Mouse (Mus musculus): Measurements from ENCODE around the gene Notch3. TPM values are rescaled to one million over a fixed set of nuclear protein-coding genes. Genes with fewer than 3 reads are reported as not detected.

Gene Notch3
- polyA plus RNA-seq, 1 experiment from 2014 or later = 3.9 TPM

GRCm38 (mm10) chr17:32205345-32205744, 38.7 kb upstream of the Notch3 start:
- Histone ChIP-seq H3K36me3 (ENCODE audit: control insufficient read depth, insufficient read depth, low read length) (peaks cover 36% of the 10 kb centered on the region), H3K27me3 (ENCODE audit: control insufficient read depth, insufficient read depth, low read length) (no peaks in the 10 kb centered on the region), H3K4me1 (replicated peaks; ENCODE audit: control insufficient read depth, insufficient read depth) (no peaks in the 10 kb centered on the region), H3K4me3 (ENCODE audit: low read depth, low read length) (no peak overlapping the region), H3K9me3 (ENCODE audit: control insufficient read depth, low read length) (no peaks in the 10 kb centered on the region), H3K9ac (ENCODE audit: low read length) (no peak overlapping the region), H3K4me2 (replicated peaks; ENCODE audit: low read depth) (no peak overlapping the region), H3K27ac (replicated peaks) (no peak overlapping the region)
- WGBS = 78% methylated on average over 3 of the region's 3 CpGs
- TF ChIP-seq CTCF (IDR thresholded peaks at IDR 0.05; ENCODE audit: low read depth) (no peak), EP300 (optimal IDR thresholded peaks at IDR 0.05) (no peak)
- DNase-seq (ENCODE audit: low spot score) (no peak), ATAC-seq (ENCODE audit: low FRiP score, low TSS enrichment) (no peak)

- H3K36me3 ChIP-seq (ENCODE audit: control insufficient read depth, insufficient read depth, low read length) = peaks cover 45% of the 10 kb centered on the region
- H3K4me1 ChIP-seq (replicated peaks; ENCODE audit: control insufficient read depth, insufficient read depth) = no peaks in the 10 kb centered on the region
- no peak overlapping the region for H3K9ac ChIP-seq (ENCODE audit: low read length)
- WGBS = 83% methylated on average over 3 of the region's 3 CpGs
- no peaks in the 10 kb centered on the region for H3K27me3 ChIP-seq (ENCODE audit: control insufficient read depth, insufficient read depth, low read length)
- DNase-seq (ENCODE audit: low spot score) = no peak
- H3K9me3 ChIP-seq (ENCODE audit: control insufficient read depth, low read length) = no peaks in the 10 kb centered on the region
- H3K4me3 ChIP-seq (ENCODE audit: low read depth, low read length) = no peak overlapping the region
- H3K27ac ChIP-seq (replicated peaks) = no peak overlapping the region
- H3K4me2 ChIP-seq (replicated peaks; ENCODE audit: low read depth) = no peak overlapping the region
- ATAC-seq (ENCODE audit: low FRiP score, low TSS enrichment) = no peak
- no peak for TF ChIP-seq EP300 (optimal IDR thresholded peaks at IDR 0.05)
- TF ChIP-seq CTCF (IDR thresholded peaks at IDR 0.05; ENCODE audit: low read depth) = no peak
Observed at GRCm38 (mm10) chr17:32202972-32203371, 36.3 kb upstream of the Notch3 start.

DNA sequence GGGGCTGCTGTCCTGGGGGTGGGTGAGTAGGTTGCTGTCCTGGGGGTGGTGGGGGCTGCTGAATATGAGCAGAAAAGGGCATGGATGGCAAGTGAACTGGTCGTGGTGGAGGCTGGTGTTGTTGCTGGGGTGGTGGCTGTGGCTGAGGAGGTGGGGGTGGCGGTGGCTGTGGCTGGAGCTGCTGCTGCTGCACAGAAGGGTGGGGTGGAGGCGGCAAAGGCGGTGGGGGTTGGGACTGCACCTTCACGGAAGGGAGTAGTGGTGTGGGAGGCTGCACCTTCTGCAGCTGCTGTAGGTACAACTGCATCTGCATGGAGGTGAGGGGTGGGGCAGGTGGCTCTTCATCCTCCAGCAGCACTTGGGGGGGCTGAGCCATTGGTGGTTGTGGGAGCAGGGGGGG, 34.4 kb upstream of the Notch3 start:
- no peak overlapping the region for H3K4me2 ChIP-seq (replicated peaks; ENCODE audit: low read depth)
- ATAC-seq (ENCODE audit: low FRiP score, low TSS enrichment) (no peak), DNase-seq (ENCODE audit: low spot score) (no peak)
- no peaks in the 10 kb centered on the region for H3K4me1 ChIP-seq (replicated peaks; ENCODE audit: control insufficient read depth, insufficient read depth)
- H3K4me3 ChIP-seq (ENCODE audit: low read depth, low read length) = no peak overlapping the region
- no peak overlapping the region for H3K9ac ChIP-seq (ENCODE audit: low read length)
- no peak for TF ChIP-seq CTCF (IDR thresholded peaks at IDR 0.05; ENCODE audit: low read depth)
- no peak for TF ChIP-seq EP300 (optimal IDR thresholded peaks at IDR 0.05)
- 66% methylated on average over 5 of the region's 5 CpGs for WGBS
- H3K27ac ChIP-seq (replicated peaks) = no peak overlapping the region
- H3K9me3 ChIP-seq (ENCODE audit: control insufficient read depth, low read length) = no peaks in the 10 kb centered on the region
- peaks cover 45% of the 10 kb centered on the region for H3K36me3 ChIP-seq (ENCODE audit: control insufficient read depth, insufficient read depth, low read length)
- no peaks in the 10 kb centered on the region for H3K27me3 ChIP-seq (ENCODE audit: control insufficient read depth, insufficient read depth, low read length)

GRCm38 (mm10) chr17:32199796-32200195, 33.1 kb upstream of the Notch3 start:
- Histone ChIP-seq H3K9me3 (ENCODE audit: control insufficient read depth, low read length) (no peaks in the 10 kb centered on the region), H3K27ac (replicated peaks) (no peak overlapping the region), H3K4me1 (replicated peaks; ENCODE audit: control insufficient read depth, insufficient read depth) (no peaks in the 10 kb centered on the region), H3K27me3 (ENCODE audit: control insufficient read depth, insufficient read depth, low read length) (no peaks in the 10 kb centered on the region), H3K9ac (ENCODE audit: low read length) (no peak overlapping the region), H3K4me3 (ENCODE audit: low read depth, low read length) (no peak overlapping the region), H3K36me3 (ENCODE audit: control insufficient read depth, insufficient read depth, low read length) (peaks cover 45% of the 10 kb centered on the region), H3K4me2 (replicated peaks; ENCODE audit: low read depth) (no peak overlapping the region)
- TF ChIP-seq EP300 (optimal IDR thresholded peaks at IDR 0.05) (no peak), CTCF (IDR thresholded peaks at IDR 0.05; ENCODE audit: low read depth) (no peak)
- DNase-seq (ENCODE audit: low spot score) = no peak
- 88% methylated on average over 2 of the region's 2 CpGs for WGBS
- ATAC-seq (ENCODE audit: low FRiP score, low TSS enrichment) = no peak

DNA sequence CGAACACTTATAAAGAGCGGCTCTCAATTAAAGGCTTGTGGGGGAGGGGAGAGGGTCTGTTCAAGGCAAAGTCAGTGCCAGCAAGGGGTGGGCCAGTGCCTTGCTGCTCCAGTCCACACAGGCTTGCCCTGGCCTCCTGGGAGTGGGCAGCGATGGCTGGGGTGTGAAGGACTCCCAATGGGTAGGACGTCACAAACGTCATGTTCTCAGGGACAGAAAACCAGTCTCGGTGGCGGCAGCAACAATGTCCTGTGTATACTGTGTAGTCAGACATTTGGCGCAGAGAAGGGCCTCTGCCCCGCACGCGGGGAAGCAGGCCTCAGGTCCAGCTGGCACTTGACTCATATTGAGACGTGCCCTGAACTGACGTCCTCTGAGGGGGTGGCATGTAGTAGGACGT, 30.5 kb upstream of the Notch3 start:
- no peak overlapping the region for H3K4me3 ChIP-seq (ENCODE audit: low read depth, low read length)
- DNase-seq (ENCODE audit: low spot score) (no peak), ATAC-seq (ENCODE audit: low FRiP score, low TSS enrichment) (peak; percentile 20; the same call in 1 of the 2 replicates)
- no peak overlapping the region for H3K4me2 ChIP-seq (replicated peaks; ENCODE audit: low read depth)
- WGBS = 87% methylated on average over 14 of the region's 14 CpGs
- H3K27me3 ChIP-seq (ENCODE audit: control insufficient read depth, insufficient read depth, low read length) = no peaks in the 10 kb centered on the region
- H3K9ac ChIP-seq (ENCODE audit: low read length) = no peak overlapping the region
- H3K27ac ChIP-seq (replicated peaks) = no peak overlapping the region
- no peak for TF ChIP-seq CTCF (IDR thresholded peaks at IDR 0.05; ENCODE audit: low read depth)
- no peak for TF ChIP-seq EP300 (optimal IDR thresholded peaks at IDR 0.05)
- H3K36me3 ChIP-seq (ENCODE audit: control insufficient read depth, insufficient read depth, low read length) = peaks cover 37% of the 10 kb centered on the region
- no peaks in the 10 kb centered on the region for H3K9me3 ChIP-seq (ENCODE audit: control insufficient read depth, low read length)
- H3K4me1 ChIP-seq (replicated peaks; ENCODE audit: control insufficient read depth, insufficient read depth) = no peaks in the 10 kb centered on the region

DNA sequence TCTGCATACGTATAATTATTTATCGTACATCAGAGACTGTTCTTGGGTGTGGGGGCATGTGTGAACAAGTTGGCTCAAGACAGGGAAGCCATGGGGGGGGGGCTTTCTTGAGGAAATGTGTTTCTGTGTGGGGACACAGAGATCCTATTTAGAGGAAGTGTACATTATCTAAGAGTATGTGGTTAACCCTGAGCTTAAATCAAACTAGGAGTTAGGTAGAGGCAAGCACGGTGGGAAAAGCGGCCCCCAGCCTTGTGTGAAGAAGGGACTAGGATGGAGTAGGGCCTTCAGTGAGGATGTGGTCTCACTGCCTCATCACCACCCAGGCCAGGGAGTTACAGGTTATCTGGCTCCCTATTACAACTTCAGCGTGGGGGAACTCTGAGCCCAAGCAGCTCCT, 29.1 kb upstream of the Notch3 start:
- Histone ChIP-seq H3K4me1 (replicated peaks; ENCODE audit: control insufficient read depth, insufficient read depth) (no peaks in the 10 kb centered on the region), H3K4me2 (replicated peaks; ENCODE audit: low read depth) (no peak overlapping the region), H3K36me3 (ENCODE audit: control insufficient read depth, insufficient read depth, low read length) (peaks cover 26% of the 10 kb centered on the region), H3K27me3 (ENCODE audit: control insufficient read depth, insufficient read depth, low read length) (no peaks in the 10 kb centered on the region), H3K27ac (replicated peaks) (no peak overlapping the region), H3K4me3 (ENCODE audit: low read depth, low read length) (no peak overlapping the region), H3K9me3 (ENCODE audit: control insufficient read depth, low read length) (no peaks in the 10 kb centered on the region), H3K9ac (ENCODE audit: low read length) (no peak overlapping the region)
- TF ChIP-seq EP300 (optimal IDR thresholded peaks at IDR 0.05) (no peak), CTCF (IDR thresholded peaks at IDR 0.05; ENCODE audit: low read depth) (no peak)
- no peak for ATAC-seq (ENCODE audit: low FRiP score, low TSS enrichment)
- WGBS = 73% methylated on average over 5 of the region's 5 CpGs
- no peak for DNase-seq (ENCODE audit: low spot score)
